Mouse (Mus musculus) telencephalon, adult 2 months (tissue): ENCODE measurements around the gene AA467197.

Source experiments
- DNase-seq: peaks from one replicate; pipeline ENCODE4 v3.0.0-alpha.2; 2011; ENCODE audit warnings: low read depth, low spot score

The AA467197 gene

DNA sequence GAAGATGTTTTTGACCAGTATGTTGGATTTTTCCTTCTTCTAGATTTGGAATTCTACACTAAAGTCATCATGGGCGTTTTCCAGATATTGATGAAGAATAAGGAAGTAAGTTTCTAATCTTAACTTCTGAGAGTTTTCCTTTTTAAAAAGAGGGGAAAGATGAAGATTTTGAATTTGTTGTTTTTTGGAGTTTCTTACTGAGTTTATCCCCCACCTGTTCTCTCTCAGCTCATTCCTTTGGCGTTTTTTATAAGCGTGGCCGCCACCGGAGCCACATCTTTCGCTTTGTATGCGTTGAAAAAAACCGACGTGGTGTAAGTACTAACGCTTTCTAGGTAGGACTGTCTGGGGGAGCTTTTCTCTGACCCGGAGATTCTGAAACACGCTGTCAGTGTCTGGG is 1.2 kb downstream of the AA467197 start:
- DNase-seq, result no peak

DNA sequence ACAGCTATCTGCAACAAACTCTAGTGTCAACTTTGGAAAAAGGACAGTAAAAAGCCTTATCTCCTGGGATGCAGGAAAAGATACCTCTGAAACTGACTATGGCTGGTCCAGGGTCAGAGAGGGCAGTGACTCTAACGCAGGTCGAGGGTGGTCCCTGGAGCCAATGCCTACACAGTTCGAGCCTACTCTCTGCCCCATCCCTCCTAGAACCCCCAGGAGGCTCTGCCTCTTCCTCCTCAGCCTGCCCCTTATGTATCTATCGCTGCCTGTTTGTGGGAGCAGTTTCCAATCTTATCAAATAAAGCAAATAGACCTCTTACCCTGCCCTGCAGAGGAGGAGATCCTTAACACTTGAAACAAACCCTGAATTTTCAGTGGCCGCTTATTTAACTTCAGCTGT is 1.9 kb downstream of the AA467197 start:
- no peak for DNase-seq

DNA sequence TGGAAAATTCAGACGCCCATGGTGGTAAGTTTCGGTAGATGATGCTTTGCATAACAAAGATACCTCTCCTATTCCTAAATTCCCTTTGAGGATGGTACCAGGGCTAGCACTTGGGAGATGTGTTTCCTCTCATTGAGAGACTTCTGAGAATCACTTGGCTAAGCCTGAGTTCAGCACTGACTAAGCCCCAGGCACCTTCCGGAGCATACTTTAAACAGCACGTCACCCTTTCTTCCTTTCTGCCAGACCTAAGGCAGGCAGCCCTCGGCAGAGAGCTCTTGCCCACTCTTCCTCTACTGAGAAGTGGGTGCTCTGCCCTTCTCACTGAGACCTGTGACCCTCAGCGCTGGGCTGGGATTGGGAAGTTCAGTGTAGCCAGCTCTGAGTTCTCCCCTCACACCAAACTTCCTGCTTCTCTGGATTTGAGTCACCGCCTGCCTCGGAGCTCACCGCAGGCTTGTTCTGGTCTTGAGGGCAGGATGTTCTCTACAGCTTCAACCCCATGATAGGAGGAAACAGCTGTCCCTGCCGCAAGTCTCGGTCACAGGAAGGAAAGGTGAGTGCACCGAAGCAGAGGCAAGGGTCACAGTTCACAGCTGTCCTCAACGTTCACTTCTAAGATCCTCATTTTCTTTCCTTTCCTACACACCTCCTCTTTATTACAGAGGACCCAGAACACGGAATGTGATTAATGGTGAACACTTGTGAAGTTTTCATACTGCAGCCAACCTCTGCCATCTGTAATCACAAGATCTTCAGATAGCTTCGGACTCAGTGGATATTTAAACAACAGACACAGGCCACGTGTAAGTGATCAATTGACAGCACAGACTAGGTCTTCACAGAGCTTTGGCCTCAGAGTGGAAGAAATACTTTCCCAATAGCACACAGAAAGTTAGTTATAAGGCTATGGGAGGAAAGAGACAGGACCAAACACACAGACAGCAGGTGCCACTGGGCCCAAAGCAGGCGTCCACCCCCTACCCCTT is 15.6 kb downstream of the AA467197 start:
- DNase-seq, result no peak

DNA sequence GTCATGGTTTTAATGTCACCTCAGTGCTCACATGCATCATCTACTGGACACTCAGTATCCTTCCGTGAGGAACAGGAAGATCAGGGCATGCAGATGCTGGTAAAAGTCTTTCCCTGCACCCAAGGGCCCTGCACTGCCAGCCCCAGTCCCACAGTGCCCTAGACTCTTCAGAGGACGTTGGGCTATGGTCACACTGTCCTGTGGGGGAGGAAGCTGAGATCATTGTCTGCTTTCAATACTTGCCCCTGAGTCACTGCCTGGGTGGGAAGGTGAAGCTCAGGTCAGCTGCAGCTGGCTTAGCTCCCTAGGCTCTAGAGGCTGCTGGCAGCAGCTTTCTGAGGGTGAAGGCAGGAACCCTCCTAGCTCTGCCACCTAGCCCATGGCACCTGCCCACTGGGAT is 19.3 kb downstream of the AA467197 start:
- DNase-seq, result no peak

DNA sequence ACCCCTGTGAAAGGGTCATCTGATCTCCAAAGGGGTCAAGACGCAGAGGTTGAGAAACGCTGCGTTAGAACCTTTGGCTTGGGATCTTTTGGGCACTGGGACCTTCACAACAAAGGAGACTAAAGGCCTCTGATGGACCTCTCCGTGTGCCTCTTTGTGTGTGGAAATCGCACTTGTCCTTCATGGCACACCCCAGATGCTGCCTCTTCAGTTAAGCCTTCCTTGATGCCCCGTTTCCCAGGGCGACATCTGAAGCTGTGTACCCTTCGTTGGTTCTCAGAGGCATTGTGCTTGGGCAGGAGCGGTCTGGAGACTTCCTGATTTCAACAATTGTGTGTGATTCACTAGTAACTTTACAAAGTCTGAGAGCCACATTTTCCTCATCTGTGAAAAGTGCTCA is 20.0 kb downstream of the AA467197 start:
- DNase-seq, result no peak

DNA sequence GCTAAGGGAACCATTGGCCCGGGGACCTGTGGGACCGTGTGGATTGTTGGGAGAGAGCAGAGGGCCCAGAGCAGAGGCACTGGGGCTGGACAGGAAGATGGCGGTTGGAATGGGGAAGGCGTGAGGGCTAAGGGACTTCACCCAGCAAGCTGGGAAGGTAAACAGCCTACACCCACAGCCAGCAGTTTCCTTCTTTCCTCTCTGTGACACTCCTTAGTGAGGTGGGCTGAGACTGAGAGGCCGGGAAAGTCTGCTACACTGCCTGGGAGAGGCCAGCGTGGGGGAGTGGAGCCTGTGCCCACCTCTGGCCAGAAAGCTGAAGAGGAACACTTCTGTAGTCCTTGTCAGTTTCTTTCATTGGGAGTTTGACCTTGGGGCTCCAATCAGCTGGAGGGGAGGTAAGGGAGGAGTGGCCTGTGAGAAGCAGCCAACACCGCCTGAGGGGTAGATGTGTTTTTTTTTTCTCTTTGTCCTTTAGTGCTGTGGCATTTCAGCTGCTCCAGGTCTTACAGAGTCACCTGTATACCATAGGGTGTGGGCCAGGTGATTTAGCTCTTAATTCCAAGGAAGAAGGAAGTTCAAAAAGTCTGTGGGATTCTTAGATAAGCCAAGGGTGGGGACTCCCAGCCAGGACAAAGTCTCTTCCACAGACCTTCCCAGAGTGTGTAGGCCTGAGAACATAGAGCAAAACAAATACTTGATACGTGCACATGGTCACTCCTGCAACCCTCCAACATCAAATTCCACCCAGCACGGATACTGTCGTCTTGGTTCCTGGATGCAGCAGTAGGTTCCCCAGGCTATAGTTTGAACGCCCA is 21.1 kb downstream of the AA467197 start:
- DNase-seq, result no peak

DNA sequence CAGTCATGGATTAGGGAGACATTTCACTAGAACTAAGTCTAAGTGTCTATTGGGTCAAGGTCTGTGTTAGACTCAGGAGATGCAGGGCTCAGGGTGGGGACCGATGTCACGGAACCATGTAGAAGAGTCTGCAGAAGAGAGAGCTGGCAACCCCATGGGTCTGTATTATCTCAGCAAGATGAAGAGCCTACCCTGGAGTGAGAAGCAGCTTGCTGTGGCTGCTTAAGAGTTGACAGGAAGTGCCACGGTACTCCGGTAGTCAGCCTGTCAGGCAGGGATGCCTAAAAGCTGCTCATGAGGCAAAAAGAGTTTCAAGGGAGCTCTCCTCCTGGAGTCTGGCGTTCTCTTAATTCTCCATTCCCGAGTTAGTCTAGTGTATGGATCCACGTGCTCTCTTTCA is 23.0 kb downstream of the AA467197 start:
- DNase-seq, result no peak

DNA sequence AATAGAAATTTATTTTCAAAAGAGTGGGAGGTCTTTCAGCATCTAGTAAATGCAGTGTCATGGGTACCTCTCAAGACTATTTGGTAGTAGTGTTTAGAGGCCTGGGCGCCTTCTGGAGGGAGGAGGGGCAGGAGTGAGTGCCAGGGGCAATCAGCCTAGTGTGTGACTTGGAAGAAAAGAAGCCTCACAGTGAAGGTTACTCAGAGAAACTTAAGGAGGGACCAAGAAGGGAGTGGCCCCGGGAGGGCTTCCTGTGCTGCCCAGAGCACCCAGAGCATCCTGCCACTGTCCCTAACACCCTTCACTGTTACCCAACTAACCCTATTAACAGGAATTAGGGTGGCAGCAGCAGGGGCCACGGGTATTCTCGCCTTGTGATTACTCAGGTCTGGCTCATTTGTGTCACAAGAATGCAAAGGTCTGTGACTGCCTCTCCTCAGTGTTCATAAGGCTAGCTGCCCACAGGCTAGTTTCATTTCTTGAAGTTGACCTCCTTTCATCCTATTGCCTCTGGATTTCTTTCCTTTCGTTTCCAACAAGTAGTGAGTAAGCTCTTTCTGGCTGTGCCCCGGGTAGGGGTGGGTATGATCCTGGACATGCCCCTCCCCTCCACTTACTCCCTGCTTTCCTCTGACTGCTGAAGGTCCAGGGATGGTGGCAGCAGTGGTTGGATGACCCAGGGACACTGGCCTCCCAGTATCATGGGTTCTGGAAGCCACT is 28.6 kb downstream of the AA467197 start:
- DNase-seq, result no peak

DNA sequence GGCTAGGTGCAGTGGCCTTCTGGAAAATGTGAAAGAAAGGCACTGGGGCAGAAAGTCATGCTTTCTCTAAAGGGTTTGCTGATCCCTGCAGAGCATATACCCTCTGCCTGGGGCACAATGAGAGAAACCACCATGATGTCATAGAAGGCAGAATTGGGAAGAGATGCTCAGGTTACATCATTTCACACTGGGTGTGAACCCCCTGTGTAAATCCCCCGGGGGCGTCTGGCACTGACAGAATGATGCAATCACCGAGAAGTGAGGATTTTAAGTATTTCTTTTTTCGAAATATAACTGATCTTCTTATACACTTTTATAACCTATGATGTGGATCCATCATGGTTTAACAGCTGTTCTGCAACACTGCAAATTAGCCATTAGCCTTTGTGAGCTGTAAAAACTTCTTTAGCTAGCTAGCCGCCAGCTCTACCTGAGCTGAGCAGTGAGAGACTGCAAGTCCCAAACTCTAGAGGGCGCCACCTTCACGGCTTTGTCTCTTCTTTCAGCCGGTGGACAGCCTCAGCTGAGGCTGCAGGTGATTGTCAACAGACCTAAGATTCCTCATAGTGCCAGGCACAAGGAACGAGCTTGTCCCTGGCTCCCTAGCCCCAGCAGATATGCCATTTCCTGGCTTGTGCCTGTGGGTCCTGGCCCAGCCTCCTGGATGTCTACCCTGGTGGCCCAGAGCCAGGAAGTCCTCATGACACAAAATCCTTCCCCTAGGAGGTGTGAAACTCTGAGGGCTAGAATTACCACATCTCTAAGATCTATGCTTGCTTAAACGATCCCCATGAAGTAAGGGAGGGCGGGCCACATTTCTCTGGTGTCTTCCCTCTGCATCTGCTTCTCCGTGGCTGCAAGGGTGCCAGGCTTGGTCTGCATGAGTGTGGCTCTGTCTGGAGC is 29.4 kb downstream of the AA467197 start:
- peak; percentile 33 for DNase-seq

DNA sequence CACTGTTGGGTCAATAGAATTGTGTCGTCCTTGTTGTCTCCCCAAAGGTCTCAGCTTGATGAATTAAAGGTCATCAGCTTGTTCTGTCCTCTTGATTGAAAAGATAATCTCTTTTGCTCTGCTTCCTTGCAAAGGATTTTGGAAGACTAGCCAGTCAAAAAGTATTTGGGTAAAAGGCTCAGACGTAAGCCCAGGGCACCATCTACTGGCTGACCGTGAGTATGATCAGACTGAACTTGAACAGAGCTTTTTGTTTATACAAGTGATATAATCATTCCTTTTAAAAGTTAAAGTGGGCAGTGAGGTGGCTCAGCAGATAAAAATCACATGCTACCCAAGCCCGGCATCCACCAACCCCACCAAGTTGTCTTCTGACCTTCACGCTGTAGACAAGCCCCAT is 31.1 kb downstream of the AA467197 start:
- peak; percentile 33 for DNase-seq

DNA sequence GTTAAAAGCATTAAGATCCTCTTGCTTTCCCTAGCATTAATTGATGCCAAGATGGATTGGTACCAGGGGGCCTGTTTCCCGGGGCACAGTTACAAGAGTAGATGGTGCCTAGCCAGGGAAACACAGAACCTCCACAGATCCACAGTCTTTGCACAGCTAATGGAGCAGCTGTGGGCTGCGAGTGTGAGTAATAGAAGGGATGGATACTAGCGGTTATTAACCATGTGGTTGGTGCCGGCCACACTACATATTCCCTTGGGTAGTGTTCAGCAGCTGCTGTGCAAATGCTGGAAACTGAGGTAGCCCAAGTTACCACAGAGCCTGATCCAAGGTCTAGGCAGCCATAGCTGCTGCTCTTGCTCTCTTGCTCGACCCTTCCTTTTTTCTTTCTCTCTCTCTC is 34.9 kb downstream of the AA467197 start:
- no peak for DNase-seq

DNA sequence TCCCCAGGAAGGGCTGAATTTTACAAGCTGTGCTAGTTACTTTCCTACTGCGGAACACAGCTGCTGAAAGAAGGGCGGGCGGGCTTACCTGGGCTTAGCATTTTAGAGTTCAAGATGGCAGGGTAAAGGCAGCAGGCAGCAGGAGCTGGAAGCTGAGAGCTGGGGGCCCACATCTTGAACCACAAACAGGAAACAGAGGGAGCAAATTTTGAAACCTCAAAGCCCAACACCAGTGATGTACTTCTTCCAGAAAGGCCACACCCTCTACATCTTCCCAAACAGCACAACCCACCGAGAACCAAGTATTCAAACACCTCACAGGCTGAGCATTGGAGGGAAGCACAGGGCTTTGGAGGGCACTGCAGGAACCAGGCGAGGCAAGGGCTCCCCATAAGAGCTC is 36.1 kb downstream of the AA467197 start:
- DNase-seq, result no peak

DNA sequence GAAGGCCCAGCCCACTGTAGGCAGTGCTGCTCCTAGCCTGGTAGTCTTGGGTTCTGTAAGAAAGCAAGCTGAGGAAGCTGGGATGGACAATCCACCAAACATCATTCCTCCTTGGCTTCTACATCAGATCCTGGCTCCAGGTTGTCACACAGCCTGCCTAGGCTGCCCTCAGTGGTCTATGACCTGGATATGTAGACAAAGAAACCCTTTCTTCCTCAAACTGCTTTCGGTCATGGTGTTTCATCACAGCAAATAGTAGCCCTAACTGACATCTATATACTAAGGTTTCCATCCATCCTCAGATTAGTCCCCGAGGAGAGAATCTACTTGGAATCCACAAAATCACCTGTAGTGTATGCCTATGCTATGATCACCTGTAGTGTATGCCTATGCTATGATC is 38.3 kb downstream of the AA467197 start:
- DNase-seq, result no peak

DNA sequence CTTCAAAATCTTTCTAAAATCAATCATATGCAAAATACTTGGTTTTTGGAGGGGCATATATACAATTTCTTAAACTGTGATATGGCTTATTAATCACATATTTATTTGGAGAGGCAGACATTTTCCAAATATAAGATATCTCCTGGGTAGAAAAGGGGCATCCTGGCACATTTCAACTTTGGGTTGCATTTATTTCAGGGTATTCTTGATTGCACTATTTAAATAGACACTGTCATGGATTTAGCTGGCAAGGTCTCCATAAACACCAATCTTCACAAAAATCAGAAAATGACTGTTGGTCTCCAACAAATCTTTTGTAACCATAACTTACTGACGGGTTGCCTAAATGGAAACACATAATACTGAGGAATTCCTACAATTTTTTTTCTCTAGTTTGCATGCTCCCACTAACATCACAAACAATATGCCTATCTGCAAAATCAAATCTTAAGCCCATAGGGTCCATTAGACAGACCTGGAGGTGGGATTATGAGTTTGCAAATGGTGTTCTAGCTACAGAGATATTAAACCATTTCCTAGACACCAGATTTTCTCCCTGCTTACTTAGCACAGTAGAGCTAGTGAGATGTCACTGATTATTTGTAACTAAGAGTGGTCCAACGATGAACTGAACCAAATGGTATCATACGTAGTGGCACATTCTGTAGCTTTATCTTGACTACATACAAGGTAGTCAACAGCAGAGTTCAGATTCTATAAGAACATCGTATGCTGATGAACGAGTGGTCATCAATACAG is 44.8 kb downstream of the AA467197 start:
- DNase-seq, result no peak

DNA sequence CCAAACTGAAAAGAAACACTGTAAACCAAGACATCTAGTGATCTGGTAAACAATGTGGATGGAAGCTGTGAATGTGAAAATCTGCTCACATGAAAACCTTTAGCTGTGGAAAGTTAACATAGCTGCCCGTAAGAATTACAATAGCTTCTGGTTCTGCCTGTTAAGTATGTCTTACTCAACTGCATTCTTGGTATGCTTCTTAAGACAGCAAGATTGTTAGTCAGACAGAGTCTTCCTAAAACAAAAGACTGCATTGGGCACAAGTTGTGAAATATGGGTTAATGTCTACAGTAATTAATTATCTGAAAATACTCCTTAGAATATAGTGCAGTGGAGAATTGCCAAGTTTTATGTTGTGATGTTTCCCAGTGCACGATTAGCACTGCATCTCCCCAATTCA is 45.7 kb downstream of the AA467197 start:
- no peak for DNase-seq

DNA sequence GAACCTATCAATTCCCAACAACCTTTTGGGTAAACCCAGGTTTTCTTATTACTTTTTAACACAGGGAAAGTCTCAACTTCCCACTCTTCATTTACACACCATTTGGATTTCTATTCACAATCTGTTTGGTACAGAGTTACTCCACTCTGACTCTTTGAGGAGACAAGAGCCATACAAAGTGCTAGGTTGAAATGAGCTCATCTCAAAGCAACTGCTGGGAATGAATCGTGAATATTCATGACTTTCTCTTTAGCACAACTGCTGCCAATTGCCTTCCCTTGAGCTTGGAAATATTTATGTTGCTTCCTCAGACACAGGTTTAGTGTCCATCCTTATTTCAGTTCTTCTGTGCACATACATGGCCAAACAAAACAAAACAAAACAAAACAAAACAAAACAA is 46.9 kb downstream of the AA467197 start:
- peak; percentile 69 for DNase-seq

DNA sequence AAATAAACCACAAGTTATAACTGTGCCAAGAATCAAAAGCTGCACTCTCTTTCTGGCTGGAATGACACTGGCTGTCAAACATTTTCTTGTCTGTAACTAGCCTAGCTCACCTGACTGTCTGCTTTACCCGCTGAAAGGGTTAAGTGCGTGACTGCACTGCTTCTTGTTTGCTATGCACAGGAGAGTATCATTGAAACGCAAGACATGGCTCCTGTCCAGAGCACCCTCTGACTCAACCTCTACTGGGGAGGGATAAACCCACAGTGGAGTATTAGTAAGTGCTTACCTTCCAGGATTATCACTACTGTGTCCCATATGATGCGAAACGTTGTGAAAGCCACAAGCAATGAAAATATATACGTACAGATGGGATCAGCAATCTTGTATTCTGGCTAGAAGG is 49.9 kb downstream of the AA467197 start:
- DNase-seq, result no peak
